Mouse (Mus musculus) erythroblast, embryonic 14.5 days (primary cell): ENCODE results near the gene Nceh1.

Source experiments
- GATA1 ChIP-seq: IDR thresholded peaks from 2 replicates; pipeline ENCODE4 v1.6.1; 2012; ENCODE audit warnings: low read length, inconsistent platforms, mixed read lengths
- TAL1 ChIP-seq: IDR thresholded peaks from 3 replicates; pipeline ENCODE4 v1.6.1; 2012; ENCODE audit warnings: low read length, inconsistent platforms, mixed read lengths

DNA sequence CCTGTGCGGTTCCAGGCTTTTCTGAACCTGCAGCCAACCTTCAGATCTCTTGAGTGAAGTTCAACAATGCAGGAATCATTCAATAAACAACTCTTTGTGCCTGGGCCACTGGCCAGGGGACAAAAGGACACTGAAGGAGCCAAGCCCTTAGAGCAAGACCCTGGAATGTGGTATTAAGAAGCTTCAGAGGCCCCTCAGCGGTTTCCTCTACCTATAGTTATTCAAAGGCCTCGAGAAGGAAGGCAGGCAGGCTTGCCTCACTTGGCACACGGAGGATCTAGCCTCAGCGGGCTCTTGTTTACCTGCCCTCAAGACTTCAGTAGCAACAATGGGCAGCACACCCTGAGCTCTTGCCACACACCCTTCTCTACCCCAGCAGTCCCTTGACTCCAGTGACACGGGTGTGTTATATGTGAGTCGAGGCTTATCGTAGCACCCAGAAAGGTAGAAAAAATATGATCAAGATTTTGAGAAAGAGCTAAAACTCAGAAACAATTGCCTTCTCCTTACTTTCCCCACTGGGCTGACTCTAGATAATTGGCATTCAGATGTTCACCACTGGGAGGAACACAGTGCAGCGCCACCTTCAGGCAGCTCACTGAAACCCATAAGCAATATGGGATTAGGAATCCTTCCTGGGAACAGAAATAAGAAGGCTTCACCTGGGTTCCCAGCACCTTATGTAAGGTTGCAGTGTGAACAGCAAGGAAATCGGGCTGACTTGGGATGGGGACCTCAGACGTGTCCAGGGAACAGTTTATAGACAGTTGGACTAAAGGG lies 46.0 kb downstream of the Nceh1 start:
- TF ChIP-seq GATA1: no peak
- no peak for TF ChIP-seq TAL1
